ENCODE assay signal across 7 mouse cellular contexts in the genomic region with DNA sequence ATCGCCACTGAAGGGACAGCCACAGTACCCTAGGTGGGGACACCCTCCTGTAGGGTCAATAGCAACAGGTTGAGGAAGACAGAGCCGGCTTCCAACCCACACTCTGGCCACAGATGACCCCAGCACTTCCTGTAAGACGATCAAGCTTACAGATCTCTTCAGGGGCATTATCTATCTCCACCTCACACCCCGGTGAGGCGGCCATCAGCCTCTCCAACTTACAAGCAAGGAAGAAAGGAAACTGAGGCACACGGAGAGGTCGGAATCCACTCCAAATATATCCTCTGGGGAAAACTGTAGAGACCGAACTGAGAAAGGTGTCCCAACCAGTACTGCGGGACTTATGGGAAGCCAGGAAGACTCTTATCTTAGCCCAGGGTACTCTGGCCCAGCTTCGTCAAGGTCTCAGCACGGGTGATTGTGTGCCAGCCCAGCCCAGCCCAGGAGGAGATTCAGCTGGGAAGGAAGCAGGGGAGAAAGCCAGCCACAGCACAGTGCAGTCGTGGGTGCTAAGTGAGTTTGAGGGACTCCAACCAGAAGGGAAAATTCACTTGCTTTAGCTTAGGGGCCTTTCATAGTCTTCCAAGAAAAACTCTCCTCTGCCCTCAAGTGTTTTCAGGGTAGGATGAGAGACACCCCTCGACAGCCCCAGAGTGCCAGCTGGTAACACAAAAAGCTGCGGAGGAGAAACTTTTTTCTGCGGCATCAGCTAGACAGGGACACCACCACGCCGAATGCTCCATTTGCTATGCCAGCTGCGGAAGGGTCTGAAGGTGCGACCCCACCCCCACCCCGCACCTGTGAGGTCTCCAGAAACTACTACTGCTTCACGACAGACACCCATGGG. TPM values are rescaled to one million over a fixed set of nuclear protein-coding genes. Genes with fewer than 3 reads are reported as not detected.
A peak's percentile ranks its signal among the peaks of the same experiment; 100 is the strongest.
DNase-seq lines count a peak whose midpoint lies in the region; ATAC-seq and TF ChIP-seq lines count a peak whose summit lies in the region.

No protein-coding gene starts in this region.

- H3K9me3 ChIP-seq in kidney, embryonic 16.5 days (ENCODE audit: low read length), result no peaks in the 10 kb centered on the region
- no peaks in the 10 kb centered on the region for H3K9me3 ChIP-seq in forebrain, postnatal 0 days (ENCODE audit: low read length)
- no peaks in the 10 kb centered on the region for H3K9me3 ChIP-seq in midbrain, embryonic 12.5 days

- no peaks in the 10 kb centered on the region for H3K27me3 ChIP-seq in kidney, embryonic 16.5 days (ENCODE audit: insufficient read depth, low read length)
- no peaks in the 10 kb centered on the region for H3K27me3 ChIP-seq in forebrain, postnatal 0 days (ENCODE audit: insufficient read depth, low read length)
- peaks cover 5% of the 10 kb centered on the region; the same call in 1 of the 2 replicates for H3K27me3 ChIP-seq in midbrain, embryonic 12.5 days

- no peak for TF ChIP-seq CTCF in forebrain, postnatal 0 days (IDR thresholded peaks at IDR 0.05; ENCODE audit: low read depth)

- H3K4me2 ChIP-seq in kidney, embryonic 16.5 days (replicated peaks; ENCODE audit: low read depth, low read length), result peak overlapping the region; percentile 99
- H3K4me2 ChIP-seq in forebrain, postnatal 0 days (ENCODE audit: low read depth), result peak overlapping the region; percentile 90
- H3K4me2 ChIP-seq in midbrain, embryonic 12.5 days (replicated peaks), result peak overlapping the region; percentile 99

- H3K27ac ChIP-seq in kidney, embryonic 16.5 days (ENCODE audit: low read length), result no peak overlapping the region
- no peak overlapping the region for H3K27ac ChIP-seq in forebrain, postnatal 0 days (ENCODE audit: low read depth, low read length)
- H3K27ac ChIP-seq in midbrain, embryonic 12.5 days (replicated peaks), result 0 out of 2 replicates have a peak overlapping the region, but pooled peaks have one; percentile 81

- DNase-seq in kidney, postnatal 25 days, result no peak
- peak; percentile 60 for DNase-seq in cerebellum, adult 9-11 months
- DNase-seq in forebrain, postnatal 0 days, result no peak
- DNase-seq in layer of hippocampus, postnatal 10 days (ENCODE audit: low spot score in 2 of 2), result no peak
- DNase-seq in frontal cortex, postnatal 14 days (ENCODE audit: low spot score in 2 of 2), result no peak

- H3K36me3 ChIP-seq in kidney, embryonic 16.5 days (ENCODE audit: insufficient read depth, low read length), result no peaks in the 10 kb centered on the region
- H3K36me3 ChIP-seq in forebrain, postnatal 0 days (ENCODE audit: insufficient read depth), result no peaks in the 10 kb centered on the region
- 0 out of 2 replicates have a peak, but pooled peaks cover 7% of the 10 kb centered on the region for H3K36me3 ChIP-seq in midbrain, embryonic 12.5 days

- peak overlapping the region; percentile 78 for H3K4me3 ChIP-seq in kidney, embryonic 16.5 days (ENCODE audit: low read length)
- H3K4me3 ChIP-seq in forebrain, postnatal 0 days (ENCODE audit: low read depth, low read length), result peak overlapping the region; percentile 82
- H3K4me3 ChIP-seq in midbrain, embryonic 12.5 days, result peak overlapping the region; percentile 86

- 5% methylated on average over 21 of the region's 21 CpGs for WGBS in kidney, embryonic 16.5 days
- WGBS in forebrain, postnatal 0 days, result 4% methylated on average over 21 of the region's 21 CpGs
- 6% methylated on average over 21 of the region's 21 CpGs for WGBS in midbrain, embryonic 12.5 days

- peaks cover 71% of the 10 kb centered on the region for H3K4me1 ChIP-seq in kidney, embryonic 16.5 days (ENCODE audit: insufficient read depth, low read length)
- peaks cover 45% of the 10 kb centered on the region for H3K4me1 ChIP-seq in forebrain, postnatal 0 days (ENCODE audit: insufficient read depth)
- peaks cover 82% of the 10 kb centered on the region for H3K4me1 ChIP-seq in midbrain, embryonic 12.5 days

- H3K9ac ChIP-seq in kidney, embryonic 16.5 days (replicated peaks; ENCODE audit: low read length), result peak overlapping the region; percentile 84
- H3K9ac ChIP-seq in forebrain, postnatal 0 days, result peak overlapping the region; percentile 68
- H3K9ac ChIP-seq in midbrain, embryonic 12.5 days (replicated peaks), result peak overlapping the region; percentile 95

- no peak for ATAC-seq in kidney, embryonic 16.5 days (ENCODE audit: low FRiP score, low TSS enrichment)
- no peak for ATAC-seq in forebrain, postnatal 0 days
- ATAC-seq in midbrain, embryonic 12.5 days (ENCODE audit: low FRiP score, low read depth), result no peak

RNA-seq across cellular contexts. Expression of gene Ccdc85c, which starts 1.5 kb away (rescaled TPM):
- polyA plus RNA-seq in kidney, embryonic 16.5 days (2015; fragmentation: Nextera tagmentation; extraction: Ambion mirVana), result 5.3 and 6.8 TPM in 2 replicates
- total RNA-seq in forebrain, postnatal 0 days (2014; rRNA removed), result 66.1 and 68.0 TPM in 2 replicates
- 15.5 and 16.2 TPM in 2 replicates for polyA plus RNA-seq in forebrain, postnatal 0 days (2015; fragmentation: Nextera tagmentation; extraction: Ambion mirVana)
- 17.0 and 21.6 TPM in 2 replicates for polyA plus RNA-seq in midbrain, embryonic 12.5 days (2016; fragmentation: Nextera tagmentation; extraction: Ambion mirVana)
- total RNA-seq in layer of hippocampus, postnatal 10 days (2021), result 10 to 100 TPM; 58.6 to 62.9 TPM

RNA-seq across cellular contexts. Expression of gene Hhipl1, which starts 32.4 kb away (rescaled TPM):
- polyA plus RNA-seq in kidney, embryonic 16.5 days (2015; fragmentation: Nextera tagmentation; extraction: Ambion mirVana), result 0.80 and 0.81 TPM in 2 replicates
- 3.9 and 5.2 TPM in 2 replicates for total RNA-seq in forebrain, postnatal 0 days (2014; rRNA removed)
- polyA plus RNA-seq in forebrain, postnatal 0 days (2015; fragmentation: Nextera tagmentation; extraction: Ambion mirVana), result 1.1 and 1.5 TPM in 2 replicates
- 5.0 and 6.2 TPM in 2 replicates for polyA plus RNA-seq in midbrain, embryonic 12.5 days (2016; fragmentation: Nextera tagmentation; extraction: Ambion mirVana)
- 1 to 10 TPM; 6.3 to 7.4 TPM for total RNA-seq in layer of hippocampus, postnatal 10 days (2021)
